Mouse (Mus musculus) erythroblast, embryonic 14.5 days (primary cell): ENCODE data around the gene Hcfc2. TPM values are rescaled to one million over a fixed set of nuclear protein-coding genes. Genes with fewer than 3 reads are reported as not detected.

ENCODE experiments used
- H3K27me3 ChIP-seq: 2 replicates; pipeline ENCODE4 v1.6.1; 2012; ENCODE audit warnings: inconsistent platforms; ENCODE audit not compliant: control insufficient read depth
- H3K36me3 ChIP-seq: 2 replicates; pipeline ENCODE4 v1.6.1; 2012; ENCODE audit warnings: mild to moderate bottlenecking, inconsistent platforms; ENCODE audit not compliant: control insufficient read depth
- H3K4me1 ChIP-seq: 2 replicates; pipeline ENCODE4 v1.6.1; 2012; ENCODE audit warnings: inconsistent platforms; ENCODE audit not compliant: control insufficient read depth
- H3K4me3 ChIP-seq: replicated peaks from 2 replicates; pipeline ENCODE3; 2012; ENCODE audit warnings: moderate library complexity, mild to moderate bottlenecking, inconsistent platforms
- H3K9me3 ChIP-seq: 2 replicates; pipeline ENCODE4 v1.6.1; 2012; ENCODE audit warnings: low read length, inconsistent platforms, mixed read lengths; ENCODE audit not compliant: control insufficient read depth
- GATA1 ChIP-seq: IDR thresholded peaks from 2 replicates; pipeline ENCODE4 v1.6.1; 2012; ENCODE audit warnings: low read length, inconsistent platforms, mixed read lengths
- TAL1 ChIP-seq: IDR thresholded peaks from 3 replicates; pipeline ENCODE4 v1.6.1; 2012; ENCODE audit warnings: low read length, inconsistent platforms, mixed read lengths
- polyA plus RNA-seq: library from polyadenylated mRNA; stranded (reverse); fragments of >175 nt; gene quantifications from 2 replicates; pipeline ENCODE4 v1.2.3, GENCODE M21; 2012

The Hcfc2 gene
- polyA plus RNA-seq, 1 experiment: 0.10 TPM

GRCm38 (mm10) chr10:82697305-82697898 lies 1.4 kb downstream of the Hcfc2 start:
- H3K36me3 ChIP-seq: peaks cover 9% of the 10 kb centered on the region
- TF ChIP-seq GATA1 (no peak), TAL1 (no peak)
- peaks cover 36% of the 10 kb centered on the region for H3K4me1 ChIP-seq
- no peaks in the 10 kb centered on the region for H3K9me3 ChIP-seq
- no peak overlapping the region for H3K4me3 ChIP-seq
- no peaks in the 10 kb centered on the region for H3K27me3 ChIP-seq

- TF ChIP-seq GATA1: no peak
- no peak for TF ChIP-seq TAL1
- Histone ChIP-seq H3K4me1 (peaks cover 36% of the 10 kb centered on the region), H3K9me3 (no peaks in the 10 kb centered on the region), H3K36me3 (peaks cover 9% of the 10 kb centered on the region), H3K27me3 (no peaks in the 10 kb centered on the region), H3K4me3 (peak overlapping the region; percentile 100)
Observed at GRCm38 (mm10) chr10:82698712-82699261, 2.8 kb downstream of the Hcfc2 start.

DNA sequence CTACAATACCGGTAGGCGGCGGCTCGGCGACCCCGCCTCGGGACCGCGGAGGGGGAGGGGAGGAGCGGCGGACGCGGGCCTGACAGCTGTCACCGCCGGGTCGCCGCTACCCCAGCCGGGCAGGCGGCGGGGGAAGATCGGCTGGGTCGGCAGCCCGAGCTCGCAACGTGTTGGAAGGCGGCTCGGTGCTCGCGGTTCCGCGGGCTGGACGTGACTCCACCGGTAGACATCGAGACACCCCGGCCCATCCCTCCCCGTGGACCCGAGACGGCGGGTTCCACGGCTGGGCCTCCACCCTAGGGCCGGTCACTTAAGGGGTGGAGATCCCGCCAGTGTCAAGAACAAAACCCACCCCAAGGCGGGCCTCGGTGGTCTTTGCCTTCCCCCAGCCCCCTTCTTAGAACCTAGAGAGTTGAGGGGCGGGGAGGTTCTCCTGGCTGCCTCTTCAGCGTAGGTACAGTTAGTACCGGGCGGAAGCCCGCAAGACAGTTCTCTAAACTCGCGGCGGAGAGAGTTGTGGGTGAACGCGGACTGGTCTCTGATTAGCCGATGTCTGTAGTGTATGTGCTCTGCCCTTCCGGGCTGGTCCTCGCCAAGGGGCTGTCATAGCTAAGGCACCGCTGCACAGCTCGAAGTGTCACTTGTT lies 3.5 kb downstream of the Hcfc2 start:
- peak overlapping the region; percentile 100 for H3K4me3 ChIP-seq
- H3K27me3 ChIP-seq: no peaks in the 10 kb centered on the region
- H3K9me3 ChIP-seq: no peaks in the 10 kb centered on the region
- H3K36me3 ChIP-seq: peaks cover 12% of the 10 kb centered on the region
- H3K4me1 ChIP-seq: peaks cover 36% of the 10 kb centered on the region
- TF ChIP-seq GATA1 (no peak), TAL1 (no peak)

GRCm38 (mm10) chr10:82741354-82741753 lies 45.4 kb downstream of the Hcfc2 start:
- no peaks in the 10 kb centered on the region for H3K27me3 ChIP-seq
- TF ChIP-seq GATA1 (no peak), TAL1 (no peak)
- no peak overlapping the region for H3K4me3 ChIP-seq
- no peaks in the 10 kb centered on the region for H3K9me3 ChIP-seq
- no peaks in the 10 kb centered on the region for H3K4me1 ChIP-seq
- peaks cover 61% of the 10 kb centered on the region for H3K36me3 ChIP-seq

- peaks cover 64% of the 10 kb centered on the region for H3K36me3 ChIP-seq
- H3K4me3 ChIP-seq: no peak overlapping the region
- no peaks in the 10 kb centered on the region for H3K9me3 ChIP-seq
- H3K4me1 ChIP-seq: peaks cover under 1% of the 10 kb centered on the region; the same call in 1 of the 2 replicates
- no peak for TF ChIP-seq GATA1
- TF ChIP-seq TAL1: no peak
- no peaks in the 10 kb centered on the region for H3K27me3 ChIP-seq
Observed at GRCm38 (mm10) chr10:82741876-82742275, 45.9 kb downstream of the Hcfc2 start.

- Histone ChIP-seq H3K27me3 (no peaks in the 10 kb centered on the region), H3K9me3 (no peaks in the 10 kb centered on the region), H3K4me1 (peaks cover 7% of the 10 kb centered on the region), H3K36me3 (peaks cover 68% of the 10 kb centered on the region), H3K4me3 (no peak overlapping the region)
- TF ChIP-seq TAL1 (no peak), GATA1 (no peak)
Observed at GRCm38 (mm10) chr10:82742578-82742977, 46.6 kb downstream of the Hcfc2 start.

- Histone ChIP-seq H3K36me3 (peaks cover 73% of the 10 kb centered on the region), H3K27me3 (no peaks in the 10 kb centered on the region), H3K4me3 (no peak overlapping the region), H3K4me1 (peaks cover 8% of the 10 kb centered on the region), H3K9me3 (no peaks in the 10 kb centered on the region)
- TF ChIP-seq GATA1 (no peak), TAL1 (no peak)
Observed at GRCm38 (mm10) chr10:82744296-82744695, 48.3 kb downstream of the Hcfc2 start.

DNA sequence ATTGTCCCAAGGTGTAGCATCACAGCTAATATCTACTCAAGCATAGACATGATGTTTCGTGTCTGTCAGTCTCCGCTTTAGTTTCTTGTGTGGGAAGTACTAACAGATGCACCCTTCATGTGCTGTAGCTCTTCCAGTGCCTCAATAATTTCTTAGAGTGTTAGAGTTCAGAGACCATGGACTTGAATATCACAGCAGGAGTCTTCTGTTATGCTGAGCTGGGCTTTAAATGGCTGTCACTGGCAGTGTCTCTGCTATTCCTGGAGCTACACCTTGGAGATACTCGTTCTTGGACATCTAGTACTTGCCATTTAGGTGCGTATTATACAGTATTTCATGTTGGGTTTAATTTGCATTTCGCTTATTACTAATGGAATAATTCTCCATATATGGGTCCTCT lies 49.3 kb downstream of the Hcfc2 start:
- peaks cover 78% of the 10 kb centered on the region for H3K36me3 ChIP-seq

GRCm38 (mm10) chr10:82746988-82747850 lies 51.3 kb downstream of the Hcfc2 start:
- Histone ChIP-seq H3K36me3 (peaks cover 93% of the 10 kb centered on the region), H3K4me3 (no peak overlapping the region)

More for the DNA sequence above, 49.3 kb downstream of the Hcfc2 start:
- no peaks in the 10 kb centered on the region for H3K9me3 ChIP-seq
- H3K4me3 ChIP-seq: no peak overlapping the region
- TF ChIP-seq TAL1: no peak
- no peak for TF ChIP-seq GATA1
- H3K4me1 ChIP-seq: peaks cover 8% of the 10 kb centered on the region
- H3K27me3 ChIP-seq: no peaks in the 10 kb centered on the region

More at GRCm38 (mm10) chr10:82746988-82747850, 51.3 kb downstream of the Hcfc2 start:
- Histone ChIP-seq H3K9me3 (no peaks in the 10 kb centered on the region), H3K27me3 (no peaks in the 10 kb centered on the region), H3K4me1 (peaks cover 8% of the 10 kb centered on the region)
- no peak for TF ChIP-seq GATA1
- TF ChIP-seq TAL1: no peak
